Comparison of ENCODE assay signal across 13 mouse cellular contexts in the genomic region with DNA sequence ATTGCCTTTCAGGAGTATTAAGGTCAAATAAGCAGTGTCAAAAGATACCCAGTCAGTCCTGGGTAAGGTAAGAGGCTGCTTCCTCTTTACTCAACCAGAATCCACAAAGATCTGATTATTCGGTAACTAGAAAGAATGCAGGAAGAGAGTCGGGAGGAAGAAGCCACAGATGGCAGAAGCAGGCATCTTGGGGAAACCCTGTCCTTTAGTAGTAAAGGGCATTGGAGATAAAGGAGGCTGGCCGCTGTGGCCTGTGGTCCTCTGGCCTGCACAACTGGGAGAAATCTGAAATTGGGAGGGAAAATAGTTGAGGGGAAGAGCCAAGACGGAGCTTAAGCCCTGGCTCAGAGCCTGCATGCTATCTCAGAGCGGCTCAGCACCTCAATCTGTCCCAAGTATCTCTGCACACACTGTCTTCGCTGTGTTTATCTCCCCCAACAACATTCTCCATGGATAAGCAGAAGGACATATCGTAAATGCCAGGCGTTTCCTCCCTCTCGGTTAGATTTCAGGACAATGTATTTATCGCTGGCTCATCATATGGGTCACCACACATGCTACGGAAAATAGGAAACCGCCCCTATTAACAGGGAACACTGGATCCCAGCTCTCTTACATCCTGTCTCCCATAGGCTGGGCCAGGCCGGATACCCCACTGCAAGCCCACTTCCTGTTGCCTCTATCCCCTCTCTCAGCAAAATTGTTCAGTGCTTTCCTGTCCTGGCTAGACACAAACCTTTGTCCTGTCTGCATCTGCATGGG. TPM values are rescaled to one million over a fixed set of nuclear protein-coding genes. Genes with fewer than 3 reads are reported as not detected.
DNase-seq lines count a peak whose midpoint lies in the region; ATAC-seq and TF ChIP-seq lines count a peak whose summit lies in the region.
"Had no signal": no experiment of that assay in that cellular context is flagged by ENCODE, and none has a peak within 500 bp of the region (broad histone marks: within the 10 kb centered on the region; RNA-seq: fewer than 3 reads in every experiment).

No protein-coding gene starts in this region.

- no peak for TF ChIP-seq POLR2A in liver, adult 2 months (IDR thresholded peaks at IDR 0.05; ENCODE audit: extremely low read depth, insufficient read depth, low read length)

- WGBS in kidney, postnatal 0 days = 46% methylated on average over 13 of the region's 13 CpGs
- WGBS in embryonic facial prominence, embryonic 14.5 days = 73% methylated on average over 13 of the region's 13 CpGs
- WGBS in liver, adult 2 months = 67% methylated on average over 13 of the region's 13 CpGs

- no peak overlapping the region for H3K4me3 ChIP-seq in kidney, postnatal 0 days (replicated peaks; ENCODE audit: low read depth, low read length)
- H3K4me3 ChIP-seq in embryonic facial prominence, embryonic 14.5 days (ENCODE audit: low read depth, low read length) = no peak overlapping the region
- H3K4me3 ChIP-seq in liver, adult 2 months (ENCODE audit: insufficient read depth, low read depth, low read length) = no peak overlapping the region
- H3K4me3 ChIP-seq: embryonic facial prominence, embryonic 13.5 days; layer of hippocampus, adult 2 months; midbrain, embryonic 12.5 days had no signal

- no peaks in the 10 kb centered on the region for H3K36me3 ChIP-seq in kidney, postnatal 0 days (ENCODE audit: insufficient read depth, low read length)
- H3K36me3 ChIP-seq in embryonic facial prominence, embryonic 14.5 days (ENCODE audit: control insufficient read depth, insufficient read depth, low read length) = no peaks in the 10 kb centered on the region
- H3K36me3 ChIP-seq in liver, adult 2 months (ENCODE audit: control insufficient read depth, insufficient read depth, low read length) = no peaks in the 10 kb centered on the region
- H3K36me3 ChIP-seq: embryonic facial prominence, embryonic 13.5 days; G1E; midbrain, embryonic 12.5 days had no signal

- peaks cover 7% of the 10 kb centered on the region; the same call in 1 of the 2 replicates for H3K4me1 ChIP-seq in kidney, postnatal 0 days (replicated peaks; ENCODE audit: insufficient read depth, low read length)
- peaks cover 5% of the 10 kb centered on the region for H3K4me1 ChIP-seq in embryonic facial prominence, embryonic 14.5 days (ENCODE audit: control insufficient read depth, insufficient read depth, low read length)
- H3K4me1 ChIP-seq in liver, adult 2 months (ENCODE audit: control insufficient read depth, insufficient read depth, low read length) = no peaks in the 10 kb centered on the region
- H3K4me1 ChIP-seq: midbrain, embryonic 12.5 days had no signal

- no peaks in the 10 kb centered on the region for H3K27me3 ChIP-seq in kidney, postnatal 0 days (ENCODE audit: insufficient read depth, low read length)
- H3K27me3 ChIP-seq in embryonic facial prominence, embryonic 14.5 days (replicated peaks; ENCODE audit: control insufficient read depth, insufficient read depth, low read length) = no peaks in the 10 kb centered on the region
- no peaks in the 10 kb centered on the region for H3K27me3 ChIP-seq in liver, adult 2 months (ENCODE audit: control insufficient read depth, insufficient read depth, low read length)
- H3K27me3 ChIP-seq: embryonic facial prominence, embryonic 13.5 days; midbrain, embryonic 12.5 days had no signal

- no peak for TF ChIP-seq CTCF in kidney, postnatal 0 days (IDR thresholded peaks at IDR 0.05; ENCODE audit: low read depth)
- no peak for TF ChIP-seq CTCF in liver, adult 2 months (IDR thresholded peaks at IDR 0.05; ENCODE audit: low read depth, low read length)

- no peak overlapping the region for H3K4me2 ChIP-seq in kidney, postnatal 0 days (ENCODE audit: low read length)
- H3K4me2 ChIP-seq in embryonic facial prominence, embryonic 14.5 days (ENCODE audit: low read depth, low read length) = no peak overlapping the region
- H3K4me2 ChIP-seq: embryonic facial prominence, embryonic 13.5 days; midbrain, embryonic 12.5 days had no signal

- no peaks in the 10 kb centered on the region for H3K9me3 ChIP-seq in kidney, postnatal 0 days (replicated peaks; ENCODE audit: low read length)
- no peaks in the 10 kb centered on the region for H3K9me3 ChIP-seq in embryonic facial prominence, embryonic 14.5 days (ENCODE audit: control insufficient read depth, low read length)
- H3K9me3 ChIP-seq: embryonic facial prominence, embryonic 13.5 days; G1E; midbrain, embryonic 12.5 days had no signal

- DNase-seq in kidney, postnatal 0 days (ENCODE audit: low spot score) = peak; percentile 75
- DNase-seq in kidney, adult 8-10 months = no peak
- DNase-seq in embryonic facial prominence, embryonic 14.5 days (ENCODE audit: low spot score) = peak; percentile 49
- DNase-seq in liver, adult 2 months (ENCODE audit: extremely low read depth, low read depth, low spot score) = no peak
- DNase-seq in cerebellum, adult 11-12 months = no peak
- no peak for DNase-seq in adrenal gland, postnatal 36 days
- DNase-seq in B cell, adult 2 months = no peak
- DNase-seq: adrenal gland, postnatal 14 days had no signal

- no peak overlapping the region for H3K9ac ChIP-seq in kidney, postnatal 0 days (ENCODE audit: low read depth, low read length)
- H3K9ac ChIP-seq in embryonic facial prominence, embryonic 14.5 days (ENCODE audit: low read depth, low read length) = no peak overlapping the region
- H3K9ac ChIP-seq in liver, adult 2 months (ENCODE audit: low read depth, low read length) = no peak overlapping the region
- H3K9ac ChIP-seq: embryonic facial prominence, embryonic 13.5 days; midbrain, embryonic 12.5 days had no signal

- ATAC-seq in kidney, postnatal 0 days (replicated peaks; ENCODE audit: low FRiP score, low read depth) = peak; percentile 33; the same call in 1 of the 2 replicates
- no peak for ATAC-seq in embryonic facial prominence, embryonic 14.5 days (ENCODE audit: low read depth)
- peak; percentile 59 for ATAC-seq in megakaryocyte-erythroid progenitor cell, adult 5-6 weeks (replicated peaks; ENCODE audit: low FRiP score, low TSS enrichment, poor library complexity, severe bottlenecking)

- no peaks in the 10 kb centered on the region for H3K79me2 ChIP-seq in liver, adult 2 months (ENCODE audit: control insufficient read depth, insufficient read depth, low read length)

- H3K27ac ChIP-seq in kidney, postnatal 0 days = peak overlapping the region; percentile 55
- peak overlapping the region; percentile 18; the same call in 1 of the 2 replicates for H3K27ac ChIP-seq in embryonic facial prominence, embryonic 14.5 days (replicated peaks; ENCODE audit: low read depth, low read length)
- H3K27ac ChIP-seq in liver, adult 2 months (replicated peaks; ENCODE audit: insufficient read depth, low read depth, low read length) = peak overlapping the region; percentile 47; the same call in 1 of the 2 replicates
- H3K27ac ChIP-seq: embryonic facial prominence, embryonic 13.5 days; layer of hippocampus, adult 2 months; midbrain, embryonic 12.5 days had no signal

RNA-seq across cellular contexts. Expression of a gene that starts 14.3 kb away (rescaled TPM):
- polyA plus RNA-seq in kidney, postnatal 0 days (2015; fragmentation: Nextera tagmentation; extraction: Ambion mirVana) = 14.8 and 16.9 TPM in 2 replicates
- polyA plus RNA-seq in embryonic facial prominence, embryonic 14.5 days (2014; fragmentation: Nextera tagmentation; extraction: Ambion mirVana) = 18.6 and 18.7 TPM in 2 replicates
- total RNA-seq in liver, adult 2 months (2014; rRNA removed) = 1.5 TPM in 2 replicates
- polyA plus RNA-seq in liver, adult 2 months (2012; rRNA removed) = 0.25 and 0.51 TPM in 2 replicates
- not detected in 2 replicates for total RNA-seq in megakaryocyte-erythroid progenitor cell, adult 5-6 weeks (2014; fragmentation: Nextera tagmentation)
- total RNA-seq in megakaryocyte-erythroid progenitor cell, adult 5-6 weeks (2017) = not detected in 2 replicates
- 10 to 100 TPM in 1 of 2 experiments, 1 to 10 TPM in 1; 6.8 to 12.9 TPM for total RNA-seq in adrenal gland, postnatal 36 days (2021)
- polyA plus RNA-seq: G1E had no signal

Comparison
In these comparisons a context has a peak if more than half of its experiments do, and no peak if none do; other contexts are left out.
1. DNase-seq: peak in kidney, postnatal 0 days (single experiment) and embryonic facial prominence, embryonic 14.5 days (single experiment); none in kidney, adult 8-10 months (0 of 2), liver, adult 2 months (single experiment), cerebellum, adult 11-12 months (single experiment), adrenal gland, postnatal 36 days (0 of 2) and B cell, adult 2 months (0 of 2).
2. Peak in every context shown above with its lines, with median percentiles within 50 percentile points of each other: H3K27ac ChIP-seq.